Mouse (Mus musculus) CH12.LX (cell line): ENCODE data around the gene Dnajc11. TPM values are rescaled to one million over a fixed set of nuclear protein-coding genes. Genes with fewer than 3 reads are reported as not detected.
A peak's percentile ranks its signal among the peaks of the same experiment; 100 is the strongest.

ENCODE experiments used
- DNase-seq: peaks from one replicate; pipeline ENCODE4 v3.0.0-alpha.2; 2013; ENCODE audit errors: extremely low read depth
- H3K27ac ChIP-seq: 2 replicates; pipeline ENCODE4 v1.5.1; 2012; ENCODE audit warnings: low read depth, mild to moderate bottlenecking, control low read depth, moderate library complexity; ENCODE audit not compliant: insufficient read depth
- H3K27me3 ChIP-seq: replicated peaks from 2 replicates; pipeline ENCODE3; 2012; ENCODE audit warnings: inconsistent platforms
- H3K36me3 ChIP-seq, 2 experiments: replicated peaks in 1 of 2; 2 replicates each; pipeline versions ENCODE3 to v1.6.1; 2012; ENCODE audit warnings: inconsistent platforms in 1 of 2, low read length in 1 of 2, mild to moderate bottlenecking in 1 of 2, mixed read lengths in 1 of 2, moderate library complexity in 1 of 2; ENCODE audit not compliant: control insufficient read depth in 1 of 2, insufficient read depth in 1 of 2
- H3K4me1 ChIP-seq, 2 experiments: 2 replicates each; pipeline ENCODE4 v1.6.1; 2012; ENCODE audit warnings: inconsistent platforms in 1 of 2, moderate library complexity in 1 of 2; ENCODE audit not compliant: insufficient read depth in 2 of 2, control insufficient read depth in 1 of 2
- H3K4me2 ChIP-seq: 2 replicates; pipeline ENCODE4 v1.6.1; 2012; ENCODE audit warnings: low read depth, mild to moderate bottlenecking, control low read depth; ENCODE audit not compliant: poor library complexity, insufficient read depth, severe bottlenecking
- H3K4me3 ChIP-seq, 3 experiments: fragments of 150-350 bp in 1 of 3; sonication (generic) in 1 of 3; replicated peaks in 1 of 3; 2 replicates each; pipeline versions ENCODE3 to v1.5.1; 2011 to 2012; ENCODE audit warnings: low read depth in 2 of 3, low read length in 2 of 3, mild to moderate bottlenecking in 2 of 3, moderate library complexity in 2 of 3, control low read depth in 1 of 3, improper control_type of control experiment in 1 of 3, inconsistent platforms in 1 of 3, mixed read lengths in 1 of 3; ENCODE audit not compliant: poor library complexity in 1 of 3
- H3K79me2 ChIP-seq: replicated peaks from 2 replicates; pipeline ENCODE4 v1.6.1; 2012; ENCODE audit warnings: mild to moderate bottlenecking, moderate library complexity; ENCODE audit not compliant: control insufficient read depth, poor library complexity, insufficient read depth, severe bottlenecking; ENCODE audit errors: extremely low read depth
- H3K9ac ChIP-seq: 2 replicates; pipeline ENCODE4 v1.6.1; 2012; ENCODE audit warnings: low read depth, mild to moderate bottlenecking, control low read depth, moderate library complexity; ENCODE audit not compliant: insufficient read depth
- H3K9me3 ChIP-seq: replicated peaks from 2 replicates; pipeline ENCODE3; 2012; ENCODE audit warnings: low read length, inconsistent platforms, mixed read lengths
- CHD2 ChIP-seq: IDR thresholded peaks from 2 replicates; pipeline ENCODE4 v1.6.1; 2011; ENCODE audit warnings: low read length, improper control_type of control experiment
- MAZ ChIP-seq: IDR thresholded peaks from 2 replicates; pipeline ENCODE4 v1.6.1; 2012; ENCODE audit warnings: low read depth, mild to moderate bottlenecking, inconsistent platforms, low read length, improper control_type of control experiment, moderate library complexity
- PAX5 ChIP-seq: IDR thresholded peaks from 2 replicates; pipeline ENCODE4 v1.6.1; 2012; ENCODE audit warnings: low read length, inconsistent platforms, mixed read lengths
- POLR2AphosphoS2 ChIP-seq: IDR thresholded peaks from 2 replicates; pipeline ENCODE4 v1.6.1; 2011; ENCODE audit warnings: low read depth, low read length, improper control_type of control experiment
- RAD21 ChIP-seq: IDR thresholded peaks from 2 replicates; pipeline ENCODE4 v1.6.1; 2011; ENCODE audit warnings: low read depth, mild to moderate bottlenecking, low read length, improper control_type of control experiment, moderate library complexity
- RCOR1 ChIP-seq: conservative IDR thresholded peaks from 2 replicates; pipeline ENCODE4 v1.6.1; 2012; ENCODE audit warnings: low read depth, mild to moderate bottlenecking, inconsistent platforms, low read length, improper control_type of control experiment
- USF2 ChIP-seq: conservative IDR thresholded peaks from 2 replicates; pipeline ENCODE4 v1.6.1; 2011; ENCODE audit warnings: low read depth, low read length, improper control_type of control experiment
- ZKSCAN1 ChIP-seq: IDR thresholded peaks from 2 replicates; pipeline ENCODE4 v1.6.1; 2012; ENCODE audit warnings: low read depth, inconsistent platforms, low read length, improper control_type of control experiment, borderline replicate concordance
- ZMIZ1 ChIP-seq: IDR thresholded peaks from 2 replicates; pipeline ENCODE4 v1.6.1; 2012; ENCODE audit warnings: low read depth, mild to moderate bottlenecking, inconsistent platforms, low read length, improper control_type of control experiment
- ZNF384 ChIP-seq: IDR thresholded peaks from 2 replicates; pipeline ENCODE4 v1.6.1; 2012; ENCODE audit warnings: low read depth, low read length, improper control_type of control experiment, inconsistent platforms
- dilution Hi-C: fragments of 300-500 bp; cut with MboI; formaldehyde crosslinking; loops from 2 replicates; pipeline ENCODE4 v1.14.3; 2020; ENCODE audit warnings: low sequenced_read_pairs; ENCODE audit not compliant: extremely low pct_unique_long_range_greater_than_20kb, extremely low pct_ligation_motif_present
- in situ Hi-C: fragments of 300-500 bp; cut with MboI; formaldehyde crosslinking; loops from 3 replicates; pipeline ENCODE4 v1.14.3; 2019; ENCODE audit warnings: low sequenced_read_pairs, low pct_ligation_motif_present, low pct_unique_long_range_greater_than_20kb, mixed read lengths
- polyA plus RNA-seq: library from polyadenylated mRNA; unstranded; fragments of >175 nt; gene quantifications from 2 replicates; pipeline ENCODE4 v1.2.1, GENCODE M21; 2012; ENCODE audit warnings: low read depth; ENCODE audit not compliant: insufficient read length
- total RNA-seq, 2 experiments: library from RNA; depleted of rRNA; stranded (reverse); fragments of 300-350 nt in 1 of 2; fragments of >200 nt in 1 of 2; gene quantifications; 2 replicates each; pipeline ENCODE4 v1.2.3; 2012 to 2014

The Dnajc11 gene
- total and polyA plus RNA-seq, 3 experiments = 63.5 to 102 (median 75.6) TPM

GRCm38 (mm10) chr4:151953209-151953608 is 19.7 kb downstream of the Dnajc11 start:
- Histone ChIP-seq H3K36me3 (peaks cover 67 to 93% of the 10 kb centered on the region in 2 experiments), H3K27me3 (no peaks in the 10 kb centered on the region), H3K79me2 (peaks cover under 1% of the 10 kb centered on the region; the same call in 1 of the 2 replicates), H3K9ac (no peak overlapping the region), H3K4me2 (no peak overlapping the region), H3K4me3 (no peak overlapping the region), H3K4me1 (peaks cover 0 to 11% of the 10 kb centered on the region in 2 experiments; a peak in 1 of 4 replicates), H3K27ac (no peak overlapping the region), H3K9me3 (no peaks in the 10 kb centered on the region)
- dilution Hi-C loops = no loop called here
- DNase-seq = no peak
- in situ Hi-C loops = no loop called here
- TF ChIP-seq ZKSCAN1 (no peak), POLR2AphosphoS2 (no peak), RCOR1 (no peak), PAX5 (no peak), USF2 (no peak), MAZ (no peak), ZMIZ1 (no peak), CHD2 (no peak)

GRCm38 (mm10) chr4:151955791-151956190 is 22.3 kb downstream of the Dnajc11 start:
- H3K79me2 ChIP-seq = no peaks in the 10 kb centered on the region
- no peak overlapping the region for H3K4me2 ChIP-seq
- dilution Hi-C loops = no loop called here
- DNase-seq = no peak
- H3K4me3 ChIP-seq = no peak overlapping the region
- peaks cover 74 to 94% of the 10 kb centered on the region in 2 experiments for H3K36me3 ChIP-seq
- H3K9ac ChIP-seq = no peak overlapping the region
- in situ Hi-C loops = no loop called here
- TF ChIP-seq POLR2AphosphoS2 (no peak), ZNF384 (peak; percentile 57)
- no peaks in the 10 kb centered on the region for H3K9me3 ChIP-seq
- H3K27ac ChIP-seq = no peak overlapping the region
- peaks cover 0 to 11% of the 10 kb centered on the region in 2 experiments; a peak in 1 of 4 replicates for H3K4me1 ChIP-seq
- H3K27me3 ChIP-seq = no peaks in the 10 kb centered on the region

GRCm38 (mm10) chr4:151957584-151958315 is 24.3 kb downstream of the Dnajc11 start:
- DNase-seq = no peak
- Histone ChIP-seq H3K27me3 (no peaks in the 10 kb centered on the region), H3K9me3 (no peaks in the 10 kb centered on the region), H3K79me2 (no peaks in the 10 kb centered on the region), H3K4me3 (no peak overlapping the region), H3K4me1 (peaks cover 0 to 19% of the 10 kb centered on the region in 2 experiments; a peak in 1 of 4 replicates), H3K4me2 (no peak overlapping the region), H3K9ac (no peak overlapping the region), H3K27ac (no peak overlapping the region), H3K36me3 (peaks cover 76 to 93% of the 10 kb centered on the region in 2 experiments)
- TF ChIP-seq RAD21 = no peak
- dilution Hi-C loops = no loop called here
- in situ Hi-C loops = no loop called here
